Mouse (Mus musculus) MEL (cell line): ENCODE results near the gene Grid1. TPM values are rescaled to one million over a fixed set of nuclear protein-coding genes. Genes with fewer than 3 reads are reported as not detected.

Source experiments
- DNase-seq: peaks from one replicate; pipeline ENCODE4 v3.0.0; 2011; ENCODE audit warnings: low read depth, low spot score
- H3K27ac ChIP-seq: 2 replicates; pipeline ENCODE4 v1.5.1; 2012; ENCODE audit warnings: low read depth, mild to moderate bottlenecking, control low read depth, low read length, moderate library complexity; ENCODE audit not compliant: control insufficient read depth
- H3K27me3 ChIP-seq, 2 experiments: fragments of 150-350 bp in 1 of 2; sonication (generic) in 1 of 2; 2 replicates each; pipeline ENCODE4 v1.6.1; 2012; ENCODE audit warnings: low read length in 2 of 2, mild to moderate bottlenecking in 2 of 2, improper control_type of control experiment in 1 of 2, moderate library complexity in 1 of 2; ENCODE audit not compliant: insufficient read depth in 2 of 2, control insufficient read depth in 1 of 2
- H3K36me3 ChIP-seq, 2 experiments: 2 replicates each; pipeline ENCODE4 v1.6.1; 2012 to 2014; ENCODE audit warnings: low read length in 2 of 2, improper control_type of control experiment in 1 of 2, inconsistent platforms in 1 of 2, mild to moderate bottlenecking in 1 of 2; ENCODE audit not compliant: insufficient read depth in 2 of 2, control insufficient read depth in 1 of 2
- H3K4me1 ChIP-seq, 2 experiments: fragments of 150-350 bp in 1 of 2; sonication (generic) in 1 of 2; 2 replicates each; pipeline ENCODE4 v1.6.1; 2012; ENCODE audit warnings: low read length in 2 of 2, improper control_type of control experiment in 1 of 2, mild to moderate bottlenecking in 1 of 2; ENCODE audit not compliant: insufficient read depth in 2 of 2, control insufficient read depth in 1 of 2
- H3K4me3 ChIP-seq, 2 experiments: fragments of 150-350 bp in 1 of 2; sonication (generic) in 1 of 2; 2 replicates each; pipeline ENCODE4 v1.5.1; 2012; ENCODE audit warnings: low read depth in 2 of 2, low read length in 2 of 2, mild to moderate bottlenecking in 2 of 2, moderate library complexity in 2 of 2, control low read depth in 1 of 2, improper control_type of control experiment in 1 of 2; ENCODE audit not compliant: control insufficient read depth in 1 of 2, insufficient read depth in 1 of 2
- H3K79me2 ChIP-seq: 2 replicates; pipeline ENCODE4 v1.6.1; 2012; ENCODE audit warnings: mild to moderate bottlenecking, low read length, moderate library complexity; ENCODE audit not compliant: control insufficient read depth, poor library complexity, insufficient read depth
- H3K9ac ChIP-seq: 2 replicates; pipeline ENCODE4 v1.6.1; 2012; ENCODE audit warnings: low read depth, mild to moderate bottlenecking, control low read depth, low read length, moderate library complexity; ENCODE audit not compliant: control insufficient read depth, poor library complexity, severe bottlenecking
- H3K9me3 ChIP-seq: fragments of 150-350 bp; sonication (generic); replicated peaks from 2 replicates; pipeline ENCODE4 v1.6.1; 2012; ENCODE audit warnings: mild to moderate bottlenecking, low read length, improper control_type of control experiment, moderate library complexity; ENCODE audit not compliant: insufficient read depth
- BHLHE40 ChIP-seq: IDR thresholded peaks from 2 replicates; pipeline ENCODE4 v1.6.1; 2012; ENCODE audit warnings: low read depth, mild to moderate bottlenecking, inconsistent platforms, low read length, improper control_type of control experiment, borderline replicate concordance
- CHD1 ChIP-seq: IDR thresholded peaks from 2 replicates; pipeline ENCODE4 v1.6.1; 2012; ENCODE audit warnings: low read depth, mild to moderate bottlenecking, inconsistent platforms, low read length, improper control_type of control experiment
- ELF1 ChIP-seq: IDR thresholded peaks from 2 replicates; pipeline ENCODE4 v1.6.1; 2014; ENCODE audit warnings: low read depth, mild to moderate bottlenecking, inconsistent platforms, low read length, improper control_type of control experiment, moderate library complexity
- EP300 ChIP-seq, 2 experiments: IDR thresholded peaks; 2 replicates each; pipeline ENCODE4 v1.6.1; 2011; ENCODE audit warnings: improper control_type of control experiment in 2 of 2, low read length in 2 of 2, low read depth in 1 of 2, mild to moderate bottlenecking in 1 of 2
- GABPA ChIP-seq: IDR thresholded peaks from 2 replicates; pipeline ENCODE4 v1.6.1; 2012; ENCODE audit warnings: low read depth, mild to moderate bottlenecking, inconsistent platforms, low read length, improper control_type of control experiment, moderate library complexity
- GATA1 ChIP-seq: IDR thresholded peaks from 2 replicates; pipeline ENCODE4 v1.6.1; 2011; ENCODE audit warnings: low read depth, low read length, improper control_type of control experiment
- MAX ChIP-seq: IDR thresholded peaks from 2 replicates; pipeline ENCODE4 v1.6.1; 2011; ENCODE audit warnings: low read length, improper control_type of control experiment
- MAZ ChIP-seq: IDR thresholded peaks from 2 replicates; pipeline ENCODE4 v1.6.1; 2012; ENCODE audit warnings: low read depth, mild to moderate bottlenecking, inconsistent platforms, low read length, improper control_type of control experiment
- MXI1 ChIP-seq: IDR thresholded peaks from 2 replicates; pipeline ENCODE4 v1.6.1; 2011; ENCODE audit warnings: mild to moderate bottlenecking, low read depth, low read length, improper control_type of control experiment
- MYC ChIP-seq: IDR thresholded peaks from 2 replicates; pipeline ENCODE4 v1.6.1; 2011; ENCODE audit warnings: low read depth, mild to moderate bottlenecking, low read length, improper control_type of control experiment, moderate library complexity
- NELFE ChIP-seq: IDR thresholded peaks from 2 replicates; pipeline ENCODE4 v1.6.1; 2011; ENCODE audit warnings: low read depth, low read length, improper control_type of control experiment
- NRF1 ChIP-seq: IDR thresholded peaks from 2 replicates; pipeline ENCODE4 v1.6.1; 2014; ENCODE audit warnings: low read depth, mild to moderate bottlenecking, inconsistent platforms, low read length, improper control_type of control experiment, moderate library complexity; ENCODE audit not compliant: poor library complexity, insufficient read depth, severe bottlenecking
- POLR2A ChIP-seq, 2 experiments: IDR thresholded peaks; 2 replicates each; pipeline ENCODE4 v1.6.1; 2011 to 2012; ENCODE audit warnings: low read length in 2 of 2, mild to moderate bottlenecking in 2 of 2, control low read depth in 1 of 2, improper control_type of control experiment in 1 of 2, low read depth in 1 of 2, moderate library complexity in 1 of 2; ENCODE audit not compliant: control insufficient read depth in 1 of 2, insufficient read depth in 1 of 2, poor library complexity in 1 of 2
- RAD21 ChIP-seq: IDR thresholded peaks from 2 replicates; pipeline ENCODE4 v1.6.1; 2011; ENCODE audit warnings: mild to moderate bottlenecking, low read depth, low read length, improper control_type of control experiment
- RCOR1 ChIP-seq: IDR thresholded peaks from 2 replicates; pipeline ENCODE4 v1.6.1; 2012; ENCODE audit warnings: low read depth, mild to moderate bottlenecking, inconsistent platforms, low read length, improper control_type of control experiment
- SIN3A ChIP-seq: IDR thresholded peaks from 2 replicates; pipeline ENCODE4 v1.6.1; 2012; ENCODE audit warnings: low read length, improper control_type of control experiment, inconsistent platforms
- TAL1 ChIP-seq: IDR thresholded peaks from 2 replicates; pipeline ENCODE4 v1.6.1; 2012; ENCODE audit warnings: mild to moderate bottlenecking, inconsistent platforms, low read length, moderate library complexity, mixed read lengths
- TBP ChIP-seq: IDR thresholded peaks from 2 replicates; pipeline ENCODE4 v1.8.0; 2011; ENCODE audit warnings: low read depth, low read length, improper control_type of control experiment
- TCF12 ChIP-seq: IDR thresholded peaks from 2 replicates; pipeline ENCODE4 v1.6.1; 2014; ENCODE audit warnings: low read depth, mild to moderate bottlenecking, inconsistent platforms, low read length, improper control_type of control experiment, moderate library complexity
- UBTF ChIP-seq: IDR thresholded peaks from 2 replicates; pipeline ENCODE4 v1.6.1; 2012; ENCODE audit warnings: low read depth, mild to moderate bottlenecking, inconsistent platforms, low read length, improper control_type of control experiment, moderate library complexity, borderline replicate concordance; ENCODE audit not compliant: insufficient read depth
- USF1 ChIP-seq: IDR thresholded peaks from 2 replicates; pipeline ENCODE4 v1.6.1; 2014; ENCODE audit warnings: low read depth, mild to moderate bottlenecking, inconsistent platforms, low read length, improper control_type of control experiment, moderate library complexity
- USF2 ChIP-seq, 2 experiments: IDR thresholded peaks; 2 replicates each; pipeline ENCODE4 v1.6.1; 2011 to 2012; ENCODE audit warnings: improper control_type of control experiment in 2 of 2, low read length in 2 of 2, borderline replicate concordance in 1 of 2, inconsistent platforms in 1 of 2, low read depth in 1 of 2, mild to moderate bottlenecking in 1 of 2; ENCODE audit not compliant: insufficient read depth in 1 of 2
- ZC3H11A ChIP-seq: IDR thresholded peaks from 2 replicates; pipeline ENCODE4 v1.6.1; 2012; ENCODE audit warnings: low read depth, mild to moderate bottlenecking, inconsistent platforms, low read length, improper control_type of control experiment
- polyA plus RNA-seq, 2 experiments: library from polyadenylated mRNA; stranded (reverse) in 1 of 2; unstranded in 1 of 2; fragments of >175 nt in 1 of 2; fragments of >200 nt in 1 of 2; gene quantifications; 2 replicates each; pipeline versions ENCODE4 v1.2.1 to v1.2.4; 2012; ENCODE audit warnings: low replicate concordance in 2 of 2, low read depth in 1 of 2; ENCODE audit not compliant: insufficient read length in 2 of 2, insufficient read depth in 1 of 2, missing spikeins in 1 of 2
- total RNA-seq: library from RNA; depleted of rRNA; stranded (reverse); fragments of 300-350 nt; gene quantifications from 2 replicates; pipeline ENCODE4 v1.2.3, GENCODE M21; 2012

Grid1 gene
- total and polyA plus RNA-seq, 3 experiments = not detected

- H3K4me1 ChIP-seq = no peaks in the 10 kb centered on the region
Measured at GRCm38 (mm10) chr14:34891769-34892532, 72.0 kb downstream of the Grid1 start.

GRCm38 (mm10) chr14:34896253-34896982 is 76.5 kb downstream of the Grid1 start:
- Histone ChIP-seq H3K9me3 (no peaks in the 10 kb centered on the region), H3K9ac (no peak overlapping the region), H3K4me3 (no peak overlapping the region), H3K79me2 (no peaks in the 10 kb centered on the region), H3K27ac (no peak overlapping the region), H3K27me3 (no peaks in the 10 kb centered on the region), H3K4me1 (no peaks in the 10 kb centered on the region), H3K36me3 (no peaks in the 10 kb centered on the region)
- TF ChIP-seq ZC3H11A (no peak), NRF1 (no peak), GABPA (no peak), GATA1 (no peak), POLR2A (IDR thresholded peaks at IDR 0.05; ENCODE audit: control insufficient read depth in 1 of 2, insufficient read depth in 1 of 2, low read depth in 1 of 2, low read length in 2 of 2, poor library complexity in 1 of 2) (no peak), RCOR1 (no peak), ELF1 (no peak), MYC (no peak), TAL1 (no peak), TBP (no peak), TCF12 (no peak), MXI1 (no peak), USF2 (IDR thresholded peaks at IDR 0.05; ENCODE audit: borderline replicate concordance in 1 of 2, insufficient read depth in 1 of 2, low read depth in 1 of 2, low read length in 2 of 2) (no peak), EP300 (IDR thresholded peaks at IDR 0.05; ENCODE audit: low read depth in 1 of 2, low read length in 2 of 2) (no peak)
- DNase-seq = no peak

More at GRCm38 (mm10) chr14:34891769-34892532, 72.0 kb downstream of the Grid1 start:
- no peak for TF ChIP-seq CHD1
- no peak for TF ChIP-seq MAZ
- no peak for TF ChIP-seq POLR2A (IDR thresholded peaks at IDR 0.05; ENCODE audit: control insufficient read depth in 1 of 2, insufficient read depth in 1 of 2, low read depth in 1 of 2, low read length in 2 of 2, poor library complexity in 1 of 2)
- TF ChIP-seq NELFE = no peak
- TF ChIP-seq GATA1 = no peak
- TF ChIP-seq SIN3A = no peak
- no peak for TF ChIP-seq NRF1
- TF ChIP-seq UBTF = no peak
- no peak for TF ChIP-seq GABPA
- no peak for TF ChIP-seq BHLHE40
- TF ChIP-seq EP300 (IDR thresholded peaks at IDR 0.05; ENCODE audit: low read depth in 1 of 2, low read length in 2 of 2) = no peak
- no peak for TF ChIP-seq MAX
- TF ChIP-seq RAD21 = no peak
- TF ChIP-seq USF1 = no peak
- Histone ChIP-seq H3K4me3 (no peak overlapping the region), H3K27me3 (no peaks in the 10 kb centered on the region), H3K9ac (no peak overlapping the region), H3K79me2 (no peaks in the 10 kb centered on the region), H3K36me3 (no peaks in the 10 kb centered on the region), H3K9me3 (no peaks in the 10 kb centered on the region), H3K27ac (no peak overlapping the region)
- DNase-seq = no peak
